Mouse (Mus musculus) kidney, postnatal 25 days (tissue): ENCODE results near the gene Esrra.
"Not testable (repeated sequence)": the region's sequence is repeated elsewhere in the genome, so short reads cannot be mapped to it uniquely, and the experiment has no call there.

Experiments
- DNase-seq, 2 experiments: peaks; one replicate each; pipeline ENCODE4 v3.0.0; 2021; ENCODE audit warnings: mixed read lengths in 2 of 2

Gene Esrra

DNA sequence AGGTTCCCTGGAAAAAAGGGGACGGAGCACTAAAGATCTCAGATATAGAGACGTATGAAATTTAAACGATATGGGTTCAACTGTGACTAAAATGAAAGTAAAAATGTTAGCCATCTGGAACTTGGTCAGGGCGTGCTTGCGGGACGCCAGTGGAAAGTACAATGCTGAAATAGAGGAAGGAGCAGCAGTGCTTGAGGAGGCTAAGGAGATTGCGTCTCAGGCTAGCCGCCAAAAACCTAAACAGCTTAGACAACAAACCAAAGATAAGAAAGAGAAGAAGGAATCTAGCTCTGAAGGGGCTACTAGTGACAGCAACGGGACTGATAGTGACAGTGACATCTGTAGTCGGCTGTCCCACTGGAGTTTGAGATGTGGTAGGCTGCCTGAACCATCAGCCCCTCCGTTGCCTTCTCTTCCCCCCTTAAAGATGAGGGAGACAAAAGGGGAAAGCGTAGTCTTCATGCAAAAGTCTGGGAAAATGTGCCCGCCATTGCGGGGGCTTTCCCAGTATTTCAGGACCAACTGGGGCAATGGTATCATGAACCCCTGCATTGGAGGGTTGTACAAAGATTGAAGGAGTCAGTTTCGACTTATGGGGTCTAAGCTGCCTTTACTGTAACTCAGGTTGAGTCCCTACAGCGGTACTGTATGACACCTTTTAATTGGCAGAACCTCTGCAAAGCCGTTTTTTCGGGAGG, 25.9 kb downstream of the Esrra start:
- DNase-seq: not testable (repeated sequence)

GRCm38 (mm10) chr19:6893731-6894451, 27.7 kb downstream of the Esrra start:
- no peak for DNase-seq

- no peak for DNase-seq
Measured at GRCm38 (mm10) chr19:6892512-6892911, 29.1 kb downstream of the Esrra start.

DNA sequence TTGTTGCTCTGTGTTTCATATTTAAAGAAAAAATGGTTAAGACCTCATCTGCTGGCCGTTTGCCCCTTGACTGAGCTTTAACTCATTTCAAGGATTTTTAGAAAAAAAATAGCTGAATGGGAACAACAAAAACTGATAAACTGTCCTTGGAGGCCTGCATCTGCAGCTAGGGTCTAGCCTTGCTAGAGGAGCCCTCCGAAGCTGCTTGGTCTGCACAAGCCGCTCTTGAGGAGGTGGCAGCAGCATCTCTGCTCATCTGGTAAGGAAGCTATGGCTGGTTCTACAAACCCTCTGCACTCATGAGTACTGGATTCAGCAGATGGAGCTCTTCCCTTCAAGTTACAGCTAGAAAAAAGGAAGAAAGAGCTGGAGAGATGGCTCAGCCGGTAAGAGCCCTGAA, 43.6 kb downstream of the Esrra start:
- DNase-seq: no peak

- DNase-seq: no peak
Measured at GRCm38 (mm10) chr19:6876799-6877198, 44.8 kb downstream of the Esrra start.

- no peak for DNase-seq
Measured at GRCm38 (mm10) chr19:6875834-6876233, 45.8 kb downstream of the Esrra start.

DNA sequence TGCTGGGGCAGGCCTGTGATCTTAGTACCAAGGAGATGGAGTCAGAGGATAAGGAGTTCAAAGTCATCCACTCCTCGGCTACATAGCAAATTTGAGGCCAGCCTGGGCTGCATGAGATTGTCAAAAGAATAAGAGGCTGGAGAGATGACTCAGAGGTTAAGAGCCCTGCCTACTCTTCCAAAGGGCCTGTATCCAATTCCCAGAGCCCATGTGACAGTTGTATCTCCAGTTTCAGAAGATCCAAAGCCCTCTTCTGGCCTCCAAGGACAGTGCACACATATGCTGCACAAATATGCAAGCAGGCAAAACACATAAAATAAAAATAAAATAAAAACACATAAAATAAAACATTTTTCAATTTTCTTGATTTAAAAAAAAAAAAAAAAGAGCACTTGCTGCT, 47.4 kb downstream of the Esrra start:
- DNase-seq: no peak

- DNase-seq: no peak
Measured at GRCm38 (mm10) chr19:6872701-6873100, 48.9 kb downstream of the Esrra start.

- DNase-seq: peak; percentile 86 to 96
Measured at GRCm38 (mm10) chr19:6871574-6872271, 49.9 kb downstream of the Esrra start.

DNA sequence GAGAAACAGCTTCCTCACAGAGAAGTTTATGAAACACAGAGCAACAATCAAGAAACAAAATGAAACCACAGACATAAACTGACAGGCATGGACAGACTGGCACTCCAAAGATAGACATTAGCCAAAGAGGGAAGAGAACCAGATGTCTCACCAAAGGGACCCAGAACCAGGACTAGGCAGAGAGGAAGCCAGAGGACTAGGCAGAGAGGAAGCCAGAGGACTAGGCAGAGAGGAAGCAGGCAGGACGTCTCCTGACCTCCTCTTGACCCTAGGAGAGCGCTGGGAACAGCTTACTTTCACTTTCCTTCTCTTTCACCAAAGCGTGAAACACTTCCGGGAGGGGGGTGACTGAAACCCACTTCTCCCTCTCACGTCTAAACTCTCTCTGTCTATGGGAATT, 52.3 kb downstream of the Esrra start:
- peak; percentile 69 to 86 for DNase-seq

GRCm38 (mm10) chr19:6861451-6861850, 60.2 kb downstream of the Esrra start:
- no peak for DNase-seq
